ENCODE assay signal across 11 mouse cellular contexts in genomic region chr11:19966294-19966693, GRCm38 (mm10). TPM values are rescaled to one million over a fixed set of nuclear protein-coding genes. Genes with fewer than 3 reads are reported as not detected.
DNase-seq lines count a peak whose midpoint lies in the region; ATAC-seq and TF ChIP-seq lines count a peak whose summit lies in the region.
"Had no signal": no experiment of that assay in that cellular context is flagged by ENCODE, and none has a peak within 500 bp of the region (broad histone marks: within the 10 kb centered on the region; RNA-seq: fewer than 3 reads in every experiment).

No protein-coding gene starts in this region.

- peaks cover 25% of the 10 kb centered on the region; the same call in 1 of the 2 replicates for H3K4me1 ChIP-seq in lung, postnatal 0 days (ENCODE audit: insufficient read depth, low read depth, low read length)
- peaks cover 41 to 68% of the 10 kb centered on the region in 2 experiments for H3K4me1 ChIP-seq in heart, embryonic 14.5 days (ENCODE audit: control insufficient read depth in 2 of 2, insufficient read depth in 2 of 2, low read length in 2 of 2)
- peaks cover 59% of the 10 kb centered on the region for H3K4me1 ChIP-seq in kidney, postnatal 0 days (replicated peaks; ENCODE audit: insufficient read depth, low read length)
- peaks cover 18% of the 10 kb centered on the region; the same call in 1 of the 2 replicates for H3K4me1 ChIP-seq in midbrain, embryonic 13.5 days (replicated peaks)

- no peak overlapping the region for H3K9ac ChIP-seq in lung, postnatal 0 days (replicated peaks; ENCODE audit: low read depth)
- H3K9ac ChIP-seq in heart, embryonic 14.5 days (ENCODE audit: low read length) = no peak overlapping the region; the same call in 1 of the 2 replicates
- H3K9ac ChIP-seq in kidney, postnatal 0 days (ENCODE audit: low read depth, low read length) = no peak overlapping the region
- no peak overlapping the region for H3K9ac ChIP-seq in midbrain, embryonic 13.5 days (replicated peaks)

- H3K9me3 ChIP-seq in lung, postnatal 0 days (ENCODE audit: low read length) = no peaks in the 10 kb centered on the region
- H3K9me3 ChIP-seq in heart, embryonic 14.5 days (ENCODE audit: control insufficient read depth, low read length) = no peaks in the 10 kb centered on the region
- H3K9me3 ChIP-seq in kidney, postnatal 0 days (replicated peaks; ENCODE audit: low read length) = no peaks in the 10 kb centered on the region
- H3K9me3 ChIP-seq in midbrain, embryonic 13.5 days = no peaks in the 10 kb centered on the region

- ATAC-seq in lung, postnatal 0 days = peak; percentile 64
- peak; percentile 83 for ATAC-seq in heart, embryonic 14.5 days (ENCODE audit: insufficient number of reproducible peaks, insufficient read depth, low FRiP score, low read depth)
- ATAC-seq in kidney, postnatal 0 days (replicated peaks; ENCODE audit: low FRiP score, low read depth) = no peak
- ATAC-seq in midbrain, embryonic 13.5 days = no peak

- H3K36me3 ChIP-seq in lung, postnatal 0 days (ENCODE audit: insufficient read depth, low read length) = no peaks in the 10 kb centered on the region
- no peaks in the 10 kb centered on the region for H3K36me3 ChIP-seq in heart, embryonic 14.5 days (ENCODE audit: control insufficient read depth, insufficient read depth, low read length)
- H3K36me3 ChIP-seq in kidney, postnatal 0 days (ENCODE audit: insufficient read depth, low read length) = no peaks in the 10 kb centered on the region
- no peaks in the 10 kb centered on the region for H3K36me3 ChIP-seq in midbrain, embryonic 13.5 days

- TF ChIP-seq CTCF in lung, postnatal 0 days (IDR thresholded peaks at IDR 0.05) = no peak
- no peak for TF ChIP-seq CTCF in kidney, postnatal 0 days (IDR thresholded peaks at IDR 0.05; ENCODE audit: low read depth)

- H3K27me3 ChIP-seq in lung, postnatal 0 days (replicated peaks; ENCODE audit: insufficient read depth, low read length) = no peaks in the 10 kb centered on the region
- H3K27me3 ChIP-seq in heart, embryonic 14.5 days (ENCODE audit: control insufficient read depth, insufficient read depth, low read length) = no peaks in the 10 kb centered on the region
- H3K27me3 ChIP-seq in kidney, postnatal 0 days (ENCODE audit: insufficient read depth, low read length) = no peaks in the 10 kb centered on the region
- no peaks in the 10 kb centered on the region for H3K27me3 ChIP-seq in midbrain, embryonic 13.5 days

- no peak for TF ChIP-seq EP300 in lung, postnatal 0 days (IDR thresholded peaks at IDR 0.05)

- no peak overlapping the region for H3K27ac ChIP-seq in lung, postnatal 0 days (ENCODE audit: low read length)
- peak overlapping the region; percentile 57 to 73 for H3K27ac ChIP-seq in heart, embryonic 14.5 days (replicated peaks in 1 of 2; ENCODE audit: control insufficient read depth in 1 of 2, insufficient read depth in 1 of 2, low read depth in 2 of 2, low read length in 2 of 2)
- H3K27ac ChIP-seq in kidney, postnatal 0 days = peak overlapping the region; percentile 86; the same call in 1 of the 2 replicates
- H3K27ac ChIP-seq in midbrain, embryonic 13.5 days = no peak overlapping the region
- H3K27ac ChIP-seq: macrophage had no signal

- H3K4me3 ChIP-seq in lung, postnatal 0 days (ENCODE audit: low read depth, low read length) = no peak overlapping the region
- H3K4me3 ChIP-seq in heart, embryonic 14.5 days (ENCODE audit: control insufficient read depth in 1 of 2, insufficient read depth in 1 of 2, low read depth in 1 of 2, low read length in 2 of 2) = no peak overlapping the region
- H3K4me3 ChIP-seq in kidney, postnatal 0 days (replicated peaks; ENCODE audit: low read depth, low read length) = no peak overlapping the region
- no peak overlapping the region for H3K4me3 ChIP-seq in midbrain, embryonic 13.5 days (replicated peaks)
- H3K4me3 ChIP-seq: erythroblast, embryonic 14.5 days had no signal

- 35% methylated on average over 2 of the region's 2 CpGs for WGBS in lung, postnatal 0 days
- 3% methylated on average over 2 of the region's 2 CpGs for WGBS in heart, embryonic 14.5 days
- WGBS in kidney, postnatal 0 days = 52% methylated on average over 2 of the region's 2 CpGs
- 91% methylated on average over 2 of the region's 2 CpGs for WGBS in midbrain, embryonic 13.5 days

- peak; percentile 51 for DNase-seq in lung, postnatal 0 days (ENCODE audit: low spot score)
- no peak for DNase-seq in lung, postnatal 10 days
- DNase-seq in kidney, postnatal 0 days (ENCODE audit: low spot score) = no peak
- DNase-seq in yolk sac, embryonic 10.5 days (ENCODE audit: low spot score) = peak; percentile 78
- no peak for DNase-seq in thymus, adult 18-20 months
- DNase-seq in ovary, postnatal 14 days (ENCODE audit: low spot score) = no peak
- DNase-seq: cerebellum, postnatal 36 days had no signal

- no peak overlapping the region for H3K4me2 ChIP-seq in lung, postnatal 0 days (replicated peaks; ENCODE audit: low read depth, low read length)
- H3K4me2 ChIP-seq in heart, embryonic 14.5 days (ENCODE audit: low read length) = peak overlapping the region; percentile 2; the same call in 1 of the 2 replicates
- no peak overlapping the region for H3K4me2 ChIP-seq in kidney, postnatal 0 days (ENCODE audit: low read length)
- no peak overlapping the region for H3K4me2 ChIP-seq in midbrain, embryonic 13.5 days (replicated peaks)

RNA-seq across cellular contexts. Expression of gene Spred2, which starts 42.1 kb away (rescaled TPM):
- 3.9 and 4.9 TPM in 2 replicates for polyA plus RNA-seq in lung, postnatal 0 days (2015; fragmentation: Nextera tagmentation; extraction: Ambion mirVana)
- 4.1 and 4.9 TPM in 2 replicates for polyA plus RNA-seq in heart, embryonic 14.5 days (2014; fragmentation: Nextera tagmentation; extraction: Ambion mirVana)
- 7.9 and 8.5 TPM in 2 replicates for polyA plus RNA-seq in kidney, postnatal 0 days (2015; fragmentation: Nextera tagmentation; extraction: Ambion mirVana)
- 4.9 and 5.5 TPM in 2 replicates for polyA plus RNA-seq in midbrain, embryonic 13.5 days (2015; fragmentation: Nextera tagmentation; extraction: Ambion mirVana)

Comparison
In these comparisons a context has a peak if more than half of its experiments do, and no peak if none do; other contexts are left out.
1. DNase-seq: peak in lung, postnatal 0 days (single experiment) and yolk sac, embryonic 10.5 days (single experiment); none in lung, postnatal 10 days (single experiment), kidney, postnatal 0 days (single experiment), thymus, adult 18-20 months (0 of 2) and ovary, postnatal 14 days (single experiment).
2. ATAC-seq: peak in lung, postnatal 0 days (single experiment) and heart, embryonic 14.5 days (single experiment); none in kidney, postnatal 0 days (single experiment) and midbrain, embryonic 13.5 days (single experiment).
3. H3K27ac ChIP-seq: peak in heart, embryonic 14.5 days (2 of 2) and kidney, postnatal 0 days (single experiment); none in lung, postnatal 0 days (single experiment) and midbrain, embryonic 13.5 days (single experiment).